Mouse (Mus musculus) ES-E14 (cell line): Measurements from ENCODE around the gene Gm9918.

Experiments
- CHD2 ChIP-seq: IDR thresholded peaks from 2 replicates; pipeline ENCODE4 v1.6.1; 2014; ENCODE audit warnings: mild to moderate bottlenecking, low read depth, low read length, inconsistent platforms
- HCFC1 ChIP-seq: IDR thresholded peaks from 2 replicates; pipeline ENCODE4 v1.6.1; 2012; ENCODE audit warnings: low read length, inconsistent platforms, borderline replicate concordance; ENCODE audit not compliant: insufficient read depth
- MAFK ChIP-seq: IDR thresholded peaks from 2 replicates; pipeline ENCODE4 v1.6.1; 2014; ENCODE audit warnings: mild to moderate bottlenecking, low read depth, low read length, inconsistent platforms; ENCODE audit not compliant: insufficient read depth
- ZC3H11A ChIP-seq: IDR thresholded peaks from 2 replicates; pipeline ENCODE4 v1.6.1; 2012; ENCODE audit warnings: low read depth, mild to moderate bottlenecking, inconsistent platforms, low read length, borderline replicate concordance
- ZNF384 ChIP-seq: IDR thresholded peaks from 2 replicates; pipeline ENCODE4 v1.6.1; 2012; ENCODE audit warnings: low read depth, low read length, inconsistent platforms

DNA sequence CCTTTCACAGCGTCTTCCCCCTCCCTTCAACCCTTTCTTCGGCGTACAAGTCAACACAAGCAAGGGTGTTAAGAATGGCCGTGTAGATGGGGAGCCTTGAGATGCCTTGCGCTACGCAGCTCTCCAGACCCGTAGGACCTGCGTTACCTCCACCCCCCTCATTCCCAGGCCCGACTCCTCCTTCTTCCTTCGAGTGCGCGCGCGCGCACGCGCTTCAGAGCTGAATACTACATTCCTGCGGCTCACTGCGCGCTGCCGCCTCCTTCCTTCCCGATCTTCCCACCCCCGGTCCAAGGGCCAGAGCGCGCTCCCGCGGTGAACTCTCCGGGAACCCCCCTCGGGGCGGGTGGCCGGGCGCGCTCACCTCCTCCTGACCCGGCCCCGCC lies 23.5 kb upstream of the Gm9918 start:
- TF ChIP-seq HCFC1 (no peak; the same call in 1 of the 2 replicates), MAFK (no peak), ZNF384 (no peak), CHD2 (no peak), ZC3H11A (no peak)
